Comparison of ENCODE assay signal across 9 mouse cellular contexts in genomic region chr11:77686346-77686840, GRCm38 (mm10). TPM values are rescaled to one million over a fixed set of nuclear protein-coding genes. Genes with fewer than 3 reads are reported as not detected.
DNase-seq lines count a peak whose midpoint lies in the region; ATAC-seq and TF ChIP-seq lines count a peak whose summit lies in the region.
"Had no signal": no experiment of that assay in that cellular context is flagged by ENCODE, and none has a peak within 500 bp of the region (broad histone marks: within the 10 kb centered on the region; RNA-seq: fewer than 3 reads in every experiment).

No protein-coding gene starts in this region.

- peak overlapping the region; percentile 95 for H3K27ac ChIP-seq in left cerebral cortex, adult 2 months
- H3K27ac ChIP-seq in intestine, embryonic 15.5 days, result peak overlapping the region; percentile 99
- peak overlapping the region; percentile 66 for H3K27ac ChIP-seq in liver, embryonic 14.5 days
- H3K27ac ChIP-seq in testis, adult 2 months (ENCODE audit: control insufficient read depth, insufficient read depth, low read depth, low read length), result peak overlapping the region; percentile 99

- H3K9ac ChIP-seq in intestine, embryonic 15.5 days, result peak overlapping the region; percentile 99
- H3K9ac ChIP-seq in liver, embryonic 14.5 days (replicated peaks), result peak overlapping the region; percentile 98

- H3K4me3 ChIP-seq in left cerebral cortex, adult 2 months, result peak overlapping the region; percentile 82
- peak overlapping the region; percentile 99 for H3K4me3 ChIP-seq in intestine, embryonic 15.5 days (replicated peaks)
- H3K4me3 ChIP-seq in liver, embryonic 14.5 days (ENCODE audit: insufficient read depth in 1 of 2, low read depth in 2 of 2, low read length in 2 of 2), result peak overlapping the region; percentile 82 to 96
- peak overlapping the region; percentile 97 for H3K4me3 ChIP-seq in testis, adult 2 months (ENCODE audit: control insufficient read depth, low read depth, low read length)

- H3K9me3 ChIP-seq in intestine, embryonic 15.5 days, result no peaks in the 10 kb centered on the region
- no peaks in the 10 kb centered on the region for H3K9me3 ChIP-seq in liver, embryonic 14.5 days (ENCODE audit: control insufficient read depth, low read length)

- WGBS in intestine, embryonic 15.5 days, result 1% methylated on average over 28 of the region's 30 CpGs
- 0% methylated on average over 27 of the region's 30 CpGs for WGBS in liver, embryonic 14.5 days (ENCODE audit: insufficient replicate concordance)

- peak; percentile 62 for ATAC-seq in intestine, embryonic 15.5 days
- peak; percentile 40 for ATAC-seq in liver, embryonic 14.5 days (ENCODE audit: insufficient read depth)

- no peaks in the 10 kb centered on the region for H3K36me3 ChIP-seq in intestine, embryonic 15.5 days
- peaks cover 5% of the 10 kb centered on the region for H3K36me3 ChIP-seq in liver, embryonic 14.5 days (replicated peaks; ENCODE audit: control insufficient read depth, insufficient read depth, low read depth)
- H3K36me3 ChIP-seq in testis, adult 2 months (ENCODE audit: control insufficient read depth, insufficient read depth, low read length), result no peaks in the 10 kb centered on the region

- no peak for TF ChIP-seq POLR2A in testis, adult 2 months (IDR thresholded peaks at IDR 0.05; ENCODE audit: control insufficient read depth, low read depth, low read length)

- DNase-seq in left cerebral cortex, adult 2 months (ENCODE audit: extremely low spot score in 1 of 2, low spot score in 2 of 2), result peak in 1 of 2 experiments; percentile 21
- DNase-seq in left cerebral cortex, adult 11 months (ENCODE audit: low spot score), result no peak
- DNase-seq in cerebellum, postnatal 10 days, result peak; percentile 62 to 68
- DNase-seq in frontal cortex, postnatal 36 days (ENCODE audit: low spot score in 2 of 2), result peak; percentile 15 to 23
- peak in 2 of 3 experiments; percentile 27 to 28 for DNase-seq in liver, embryonic 14.5 days (ENCODE audit: low read depth in 3 of 3, low spot score in 3 of 3)
- DNase-seq in neural tube, embryonic 10.5 days (ENCODE audit: extremely low spot score, low spot score), result peak; percentile 71

- intact Hi-C loops in left cerebral cortex, adult 2 months (cut with DNase I), result loop anchor here (5.0 kb wide), 1 partner anchor 106 kb away; no protein-coding TSS in a partner anchor

- no peaks in the 10 kb centered on the region for H3K27me3 ChIP-seq in intestine, embryonic 15.5 days (replicated peaks)
- no peaks in the 10 kb centered on the region for H3K27me3 ChIP-seq in liver, embryonic 14.5 days (ENCODE audit: control insufficient read depth, insufficient read depth, low read length)
- no peaks in the 10 kb centered on the region for H3K27me3 ChIP-seq in testis, adult 2 months (ENCODE audit: control insufficient read depth, insufficient read depth, low read length)

- TF ChIP-seq EP300 in liver, embryonic 14.5 days (IDR thresholded peaks at IDR 0.05; ENCODE audit: low read depth), result no peak

- no peak for TF ChIP-seq CTCF in left cerebral cortex, adult 2 months (IDR thresholded peaks at IDR 0.05)
- no peak for TF ChIP-seq CTCF in liver, embryonic 14.5 days (IDR thresholded peaks at IDR 0.05; ENCODE audit: low read depth)
- no peak for TF ChIP-seq CTCF in testis, adult 2 months (IDR thresholded peaks at IDR 0.05; ENCODE audit: control insufficient read depth, insufficient read depth, insufficient replicate concordance, low read depth, low read length)

- H3K4me1 ChIP-seq in intestine, embryonic 15.5 days (replicated peaks), result 0 out of 2 replicates have a peak, but pooled peaks cover 5% of the 10 kb centered on the region
- H3K4me1 ChIP-seq in liver, embryonic 14.5 days (replicated peaks; ENCODE audit: control insufficient read depth in 2 of 2, insufficient read depth in 2 of 2, low read length in 1 of 2), result peaks cover 2% of the 10 kb centered on the region in 2 experiments; a peak in 3 of 4 replicates
- peaks cover 4% of the 10 kb centered on the region for H3K4me1 ChIP-seq in testis, adult 2 months (ENCODE audit: control insufficient read depth, insufficient read depth, low read length)

- peak overlapping the region; percentile 62 for H3K4me2 ChIP-seq in intestine, embryonic 15.5 days (replicated peaks)
- H3K4me2 ChIP-seq in liver, embryonic 14.5 days (ENCODE audit: low read depth), result peak overlapping the region; percentile 76

RNA-seq across cellular contexts. Expression of gene Nufip2, which starts 0.4 kb away (rescaled TPM):
- total RNA-seq in left cerebral cortex, adult 2 months (2021), result 10 to 100 TPM; 68.5 to 73.5 TPM
- polyA plus RNA-seq in intestine, embryonic 15.5 days (2015; fragmentation: Nextera tagmentation; extraction: Ambion mirVana), result 4.6 and 4.8 TPM in 2 replicates
- 5.8 and 7.6 TPM in 2 replicates for polyA plus RNA-seq in liver, embryonic 14.5 days (2012; rRNA removed)
- 1.2 and 1.9 TPM in 2 replicates for polyA plus RNA-seq in liver, embryonic 14.5 days (2014; fragmentation: Nextera tagmentation; extraction: Ambion mirVana)
- 12.1 and 14.4 TPM in 2 replicates for polyA plus RNA-seq in testis, adult 2 months (2012; rRNA removed)

RNA-seq across cellular contexts. Expression of gene Cryba1, which starts 38.7 kb away (rescaled TPM):
- not detected for total RNA-seq in left cerebral cortex, adult 2 months (2021)
- 0.18 TPM in 1 of 2 replicates, not detected in the other for polyA plus RNA-seq in intestine, embryonic 15.5 days (2015; fragmentation: Nextera tagmentation; extraction: Ambion mirVana)
- polyA plus RNA-seq in liver, embryonic 14.5 days (2012; rRNA removed), result not detected in 2 replicates
- not detected in 2 replicates for polyA plus RNA-seq in liver, embryonic 14.5 days (2014; fragmentation: Nextera tagmentation; extraction: Ambion mirVana)
- polyA plus RNA-seq in testis, adult 2 months (2012; rRNA removed), result not detected in 2 replicates
- total RNA-seq: layer of hippocampus, adult 8-10 months had no signal
